Mouse (Mus musculus) small intestine, adult 2 months (tissue): ENCODE measurements around the gene Ptcd2.

Experiments
- CTCF ChIP-seq: fragments of 200-500 bp; IDR thresholded peaks from 2 replicates; pipeline ENCODE4 v1.5.1; 2012; ENCODE audit warnings: low read depth, mild to moderate bottlenecking, control low read depth, inconsistent platforms, low read length, moderate library complexity, mixed read lengths; ENCODE audit not compliant: insufficient replicate concordance, insufficient read length; ENCODE audit errors: extremely low read depth
- POLR2A ChIP-seq: fragments of 200-500 bp; IDR thresholded peaks from 2 replicates; pipeline ENCODE4 v1.6.1; 2012; ENCODE audit warnings: low read depth, mild to moderate bottlenecking, control low read depth, inconsistent platforms, low read length, moderate library complexity

DNA sequence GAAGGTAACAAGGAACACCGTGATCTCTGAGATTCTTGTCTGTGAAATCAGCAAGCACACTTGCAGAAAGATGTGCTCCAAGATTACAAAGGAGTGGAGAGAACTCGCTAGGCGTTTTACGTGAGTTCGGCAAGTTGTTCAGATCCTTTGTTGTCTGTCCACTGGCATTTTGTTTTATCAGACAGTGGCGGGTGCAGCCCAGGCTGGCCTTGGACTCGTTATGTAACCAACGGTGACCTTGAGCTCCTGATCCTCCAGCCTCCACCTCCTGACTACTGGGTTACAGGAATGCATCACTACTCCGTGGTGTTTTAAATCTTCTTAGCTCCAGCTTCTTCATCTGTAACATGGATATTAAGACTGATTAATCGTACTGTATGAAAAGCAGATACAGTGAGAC lies 65.2 kb downstream of the Ptcd2 start:
- TF ChIP-seq POLR2A: no peak
- TF ChIP-seq CTCF: no peak
